Mouse (Mus musculus) kidney, adult 2 months (tissue): ENCODE data around the gene Nup205. TPM values are rescaled to one million over a fixed set of nuclear protein-coding genes. Genes with fewer than 3 reads are reported as not detected.
"Not testable (repeated sequence)": the region's sequence is repeated elsewhere in the genome, so short reads cannot be mapped to it uniquely, and the experiment has no call there.

Experiments used
- DNase-seq: peaks from one replicate; pipeline ENCODE4 v3.0.0; 2021
- H3K27ac ChIP-seq: fragments of 200-500 bp; 2 replicates; pipeline ENCODE4 v1.5.1; 2012; ENCODE audit warnings: low read depth, low read length, control low read depth, inconsistent platforms; ENCODE audit not compliant: insufficient read depth
- H3K27me3 ChIP-seq: fragments of 200-500 bp; replicated peaks from 2 replicates; pipeline ENCODE4 v1.6.1; 2012; ENCODE audit warnings: mild to moderate bottlenecking, moderate library complexity, low read length, inconsistent platforms; ENCODE audit not compliant: control insufficient read depth, insufficient read depth
- H3K36me3 ChIP-seq: fragments of 200-500 bp; 2 replicates; pipeline ENCODE4 v1.6.1; 2012; ENCODE audit warnings: mild to moderate bottlenecking, moderate library complexity, low read length, inconsistent platforms; ENCODE audit not compliant: control insufficient read depth, insufficient read depth
- H3K4me1 ChIP-seq: fragments of 200-500 bp; 2 replicates; pipeline ENCODE4 v1.6.1; 2011; ENCODE audit warnings: low read length; ENCODE audit not compliant: control insufficient read depth, insufficient read depth
- H3K4me3 ChIP-seq: fragments of 200-500 bp; 2 replicates; pipeline ENCODE4 v1.5.1; 2011; ENCODE audit warnings: mild to moderate bottlenecking, low read depth, low read length, control low read depth; ENCODE audit not compliant: insufficient read depth
- CTCF ChIP-seq: fragments of 200-500 bp; conservative IDR thresholded peaks from 2 replicates; pipeline ENCODE4 v1.5.1; 2011; ENCODE audit warnings: low read depth, mild to moderate bottlenecking, control low read depth, low read length, moderate library complexity, mixed read lengths; ENCODE audit not compliant: insufficient read depth, insufficient read length
- POLR2A ChIP-seq: fragments of 200-500 bp; IDR thresholded peaks from one replicate; pipeline ENCODE4 v1.6.1; 2011; ENCODE audit warnings: low read depth, low read length, control low read depth
- WGBS: fragments of 180-500 bp; shearing (Covaris S2); methylation state at CpG from one replicate; pipeline ENCODE4 v1.1.7; 2018; 5-methylcytosine and 5-hydroxymethylcytosine counted together
- polyA plus RNA-seq: library from polyadenylated mRNA; depleted of rRNA; stranded (reverse); fragments of >200 nt; gene quantifications from 2 replicates; pipeline ENCODE4 v1.2.3, GENCODE M21; 2012

Gene Nup205
- polyA plus RNA-seq, 1 experiment: 9.3 TPM

- TF ChIP-seq POLR2A (no peak), CTCF (no peak)
- 85% methylated on average over 3 of the region's 3 CpGs for WGBS
Observed at GRCm38 (mm10) chr6:35147726-35148422, 29.3 kb upstream of the Nup205 start.

GRCm38 (mm10) chr6:35154540-35154939 lies 22.7 kb upstream of the Nup205 start:
- TF ChIP-seq POLR2A (no peak), CTCF (no peak)
- DNase-seq: no peak
- H3K36me3 ChIP-seq: no peaks in the 10 kb centered on the region
- H3K4me3 ChIP-seq: no peak overlapping the region
- H3K27ac ChIP-seq: no peak overlapping the region
- H3K4me1 ChIP-seq: no peaks in the 10 kb centered on the region
- H3K27me3 ChIP-seq: no peaks in the 10 kb centered on the region

More at GRCm38 (mm10) chr6:35147726-35148422, 29.3 kb upstream of the Nup205 start:
- H3K36me3 ChIP-seq: no peaks in the 10 kb centered on the region
- H3K27ac ChIP-seq: no peak overlapping the region
- no peak overlapping the region for H3K4me3 ChIP-seq
- H3K27me3 ChIP-seq: no peaks in the 10 kb centered on the region
- H3K4me1 ChIP-seq: no peaks in the 10 kb centered on the region
- DNase-seq: no peak

GRCm38 (mm10) chr6:35169250-35169649 lies 8.0 kb upstream of the Nup205 start:
- H3K27ac ChIP-seq: no peak overlapping the region
- H3K36me3 ChIP-seq: no peaks in the 10 kb centered on the region
- 50% methylated on average over 4 of the region's 4 CpGs for WGBS
- no peaks in the 10 kb centered on the region for H3K4me1 ChIP-seq
- no peaks in the 10 kb centered on the region; the same call in 1 of the 2 replicates for H3K27me3 ChIP-seq
- DNase-seq: peak; percentile 40
- TF ChIP-seq CTCF: no peak
- no peak for TF ChIP-seq POLR2A
- no peak overlapping the region for H3K4me3 ChIP-seq

GRCm38 (mm10) chr6:35172028-35172427 lies 5.2 kb upstream of the Nup205 start:
- H3K4me1 ChIP-seq, DNase-seq, H3K27me3 ChIP-seq, H3K27ac ChIP-seq, H3K36me3 ChIP-seq, H3K4me3 ChIP-seq: not testable (repeated sequence)
- TF ChIP-seq CTCF: 0 out of 2 replicates have a peak, but pooled peaks have one; percentile 20
- 59% methylated on average over 3 of the region's 3 CpGs for WGBS

GRCm38 (mm10) chr6:35173181-35173580 lies 4.0 kb upstream of the Nup205 start:
- Histone ChIP-seq H3K4me3 (no peak overlapping the region), H3K27me3 (no peaks in the 10 kb centered on the region), H3K4me1 (no peaks in the 10 kb centered on the region; the same call in 1 of the 2 replicates), H3K36me3 (no peaks in the 10 kb centered on the region), H3K27ac (no peak overlapping the region)
- no peak for TF ChIP-seq POLR2A
- no peak for TF ChIP-seq CTCF
- no peak for DNase-seq
- WGBS: 81% methylated on average over 4 of the region's 4 CpGs

- no peak for DNase-seq
- Histone ChIP-seq H3K27me3 (no peaks in the 10 kb centered on the region), H3K27ac (no peak overlapping the region), H3K36me3 (no peaks in the 10 kb centered on the region), H3K4me3 (peak overlapping the region; percentile 75), H3K4me1 (no peaks in the 10 kb centered on the region; the same call in 1 of the 2 replicates)
- 1% methylated on average over 66 of the region's 69 CpGs for WGBS
- no peak for TF ChIP-seq POLR2A
Observed at GRCm38 (mm10) chr6:35177650-35178272, 540 bp downstream of the Nup205 start.

- WGBS: over 99% methylated on average over 3 of the region's 3 CpGs
- not testable (repeated sequence) for H3K27ac ChIP-seq, H3K27me3 ChIP-seq, DNase-seq, H3K36me3 ChIP-seq, H3K4me3 ChIP-seq, H3K4me1 ChIP-seq
Observed at GRCm38 (mm10) chr6:35179299-35179698, 2.1 kb downstream of the Nup205 start.
